In the genomic region with DNA sequence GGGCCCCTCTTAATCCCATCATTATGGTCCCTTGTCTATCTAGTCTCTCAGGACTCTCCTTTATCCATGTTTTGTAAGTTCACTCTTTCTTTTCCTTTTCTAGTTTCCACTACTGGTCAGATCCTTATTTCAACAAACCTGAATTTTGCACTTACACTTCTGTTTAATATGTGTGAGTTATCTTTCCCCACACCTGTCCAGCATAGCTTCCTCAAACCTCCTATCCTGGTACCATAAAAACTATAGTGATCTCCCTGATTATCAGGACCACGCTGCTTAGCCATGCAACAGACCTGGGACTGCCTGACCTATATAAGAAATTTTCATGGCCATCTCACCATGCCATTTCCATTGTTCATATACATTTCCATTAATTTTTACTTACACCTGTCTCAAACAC, we compare ENCODE assay signal across 16 mouse cellular contexts.
DNase-seq lines count a peak whose midpoint lies in the region; TF ChIP-seq lines count a peak whose summit lies in the region.
"Had no signal": no experiment of that assay in that cellular context is flagged by ENCODE, and none has a peak within 500 bp of the region (broad histone marks: within the 10 kb centered on the region; RNA-seq: fewer than 3 reads in every experiment).

No protein-coding gene starts in this region.

- H3K36me3 ChIP-seq in spleen, adult 2 months (ENCODE audit: control insufficient read depth, insufficient read depth, low read length): no peaks in the 10 kb centered on the region
- H3K36me3 ChIP-seq in MEL (ENCODE audit: control insufficient read depth in 1 of 2, insufficient read depth in 2 of 2, low read length in 2 of 2): peaks cover 0 to 43% of the 10 kb centered on the region in 2 experiments; a peak in 2 of 4 replicates
- H3K36me3 ChIP-seq in embryonic facial prominence, embryonic 10.5 days (replicated peaks): no peaks in the 10 kb centered on the region
- H3K36me3 ChIP-seq: heart, embryonic 13.5 days; hindbrain, embryonic 15.5 days had no signal

- H3K9ac ChIP-seq in MEL (ENCODE audit: control insufficient read depth, low read depth, low read length, poor library complexity, severe bottlenecking): peak overlapping the region; percentile 73
- H3K9ac ChIP-seq: forebrain, embryonic 13.5 days; forebrain, postnatal 0 days; heart, embryonic 13.5 days; hindbrain, embryonic 15.5 days had no signal

- peak overlapping the region; percentile 89; the same call in 1 of the 2 replicates for H3K27ac ChIP-seq in spleen, adult 2 months (ENCODE audit: insufficient read depth, low read length)
- peak overlapping the region; percentile 100 for H3K27ac ChIP-seq in MEL (ENCODE audit: control insufficient read depth, low read depth, low read length)
- H3K27ac ChIP-seq in brown adipose tissue, adult 24 weeks (replicated peaks; ENCODE audit: low read depth, low read length): peak overlapping the region; percentile 44; the same call in 1 of the 2 replicates
- no peak overlapping the region for H3K27ac ChIP-seq in embryonic facial prominence, embryonic 10.5 days (replicated peaks)
- H3K27ac ChIP-seq: forebrain, embryonic 13.5 days; heart, embryonic 13.5 days; hindbrain, embryonic 15.5 days had no signal

- peak; percentile 82 to 89 for TF ChIP-seq EP300 in MEL (IDR thresholded peaks at IDR 0.05; ENCODE audit: low read depth in 1 of 2, low read length in 2 of 2)

- H3K4me3 ChIP-seq in spleen, adult 2 months (ENCODE audit: extremely low read depth, insufficient read depth, insufficient read length): no peak overlapping the region
- H3K4me3 ChIP-seq in MEL (ENCODE audit: control insufficient read depth in 1 of 2, insufficient read depth in 1 of 2, low read depth in 2 of 2, low read length in 2 of 2): peak overlapping the region; percentile 55 to 56
- no peak overlapping the region for H3K4me3 ChIP-seq in brown adipose tissue, adult 24 weeks (ENCODE audit: insufficient read depth, low read depth, low read length)
- H3K4me3 ChIP-seq in embryonic facial prominence, embryonic 10.5 days: no peak overlapping the region
- H3K4me3 ChIP-seq: forebrain, embryonic 13.5 days; heart, embryonic 13.5 days; hindbrain, embryonic 15.5 days had no signal

- no peak for TF ChIP-seq RAD21 in MEL (IDR thresholded peaks at IDR 0.05; ENCODE audit: low read depth, low read length)

- no peak for TF ChIP-seq POLR2A in spleen, adult 2 months (IDR thresholded peaks at IDR 0.05; ENCODE audit: low read depth, low read length)
- no peak for TF ChIP-seq POLR2A in MEL (IDR thresholded peaks at IDR 0.05; ENCODE audit: control insufficient read depth in 1 of 2, insufficient read depth in 1 of 2, low read depth in 1 of 2, low read length in 2 of 2, poor library complexity in 1 of 2)

- no peaks in the 10 kb centered on the region for H3K9me3 ChIP-seq in MEL (replicated peaks; ENCODE audit: insufficient read depth, low read length)
- H3K9me3 ChIP-seq in embryonic facial prominence, embryonic 10.5 days: no peaks in the 10 kb centered on the region
- H3K9me3 ChIP-seq: forebrain, embryonic 13.5 days; heart, embryonic 13.5 days; hindbrain, embryonic 15.5 days had no signal

- DNase-seq in spleen, adult 2 months (ENCODE audit: low read depth in 1 of 2, low spot score in 2 of 2): no peak
- no peak for DNase-seq in spleen, postnatal 14 days (ENCODE audit: low spot score in 2 of 2)
- DNase-seq in MEL (ENCODE audit: low read depth, low spot score): peak; percentile 67
- no peak for DNase-seq in cerebellum, adult 8-10 months
- DNase-seq in embryonic facial prominence, embryonic 10.5 days (ENCODE audit: low spot score): no peak
- DNase-seq: adrenal gland, adult 2 months; adrenal gland, postnatal 25 days; cerebellum, adult 11-12 months; cerebellum, adult 9-11 months; cerebellum, postnatal 36 days; forebrain, postnatal 0 days; gastrocnemius, postnatal 36 days had no signal

- H3K4me1 ChIP-seq in spleen, adult 2 months (ENCODE audit: control insufficient read depth, insufficient read depth, insufficient read length): peaks cover 14% of the 10 kb centered on the region; the same call in 1 of the 2 replicates
- H3K4me1 ChIP-seq in MEL (ENCODE audit: control insufficient read depth in 1 of 2, insufficient read depth in 2 of 2, low read length in 2 of 2): peaks cover 24 to 27% of the 10 kb centered on the region in 2 experiments
- 0 out of 2 replicates have a peak, but pooled peaks cover 2% of the 10 kb centered on the region for H3K4me1 ChIP-seq in brown adipose tissue, adult 24 weeks (ENCODE audit: control insufficient read depth, insufficient read depth, insufficient read length, low read length)
- H3K4me1 ChIP-seq in embryonic facial prominence, embryonic 10.5 days: peaks cover 16% of the 10 kb centered on the region
- H3K4me1 ChIP-seq: forebrain, embryonic 13.5 days; hindbrain, embryonic 15.5 days had no signal

- TF ChIP-seq CTCF in spleen, adult 2 months (IDR thresholded peaks at IDR 0.05; ENCODE audit: extremely low read depth, insufficient read depth, insufficient read length, insufficient replicate concordance): no peak
- TF ChIP-seq CTCF in MEL (IDR thresholded peaks at IDR 0.05 in 2 of 3, conservative IDR thresholded peaks at IDR 0.05 in 1 of 3; ENCODE audit: control insufficient read depth in 1 of 3, insufficient read depth in 1 of 3, low read depth in 2 of 3, low read length in 3 of 3, poor library complexity in 1 of 3, severe bottlenecking in 1 of 3): no peak

- WGBS in spleen, adult 2 months: 65% methylated on average over 1 of the region's 1 CpGs
- WGBS in embryonic facial prominence, embryonic 10.5 days: 91% methylated on average over 1 of the region's 1 CpGs

- no peaks in the 10 kb centered on the region; the same call in 1 of the 2 replicates for H3K79me2 ChIP-seq in MEL (ENCODE audit: control insufficient read depth, insufficient read depth, low read length, poor library complexity)

- no peaks in the 10 kb centered on the region for H3K27me3 ChIP-seq in spleen, adult 2 months (ENCODE audit: control insufficient read depth, insufficient read depth, low read length)
- no peaks in the 10 kb centered on the region for H3K27me3 ChIP-seq in MEL (ENCODE audit: control insufficient read depth in 1 of 2, insufficient read depth in 2 of 2, low read length in 2 of 2)
- H3K27me3 ChIP-seq in embryonic facial prominence, embryonic 10.5 days (replicated peaks; ENCODE audit: low read depth, poor library complexity, severe bottlenecking): no peaks in the 10 kb centered on the region
- H3K27me3 ChIP-seq: forebrain, embryonic 13.5 days; heart, embryonic 13.5 days; hindbrain, embryonic 15.5 days had no signal

TF ChIP-seq in MEL, 35 proteins besides CTCF, POLR2A, EP300 and RAD21 (continues in another document):
- TF ChIP-seq E2F4 (IDR thresholded peaks at IDR 0.05; ENCODE audit: borderline replicate concordance, low read depth, low read length): no peak
- TF ChIP-seq MEF2A (IDR thresholded peaks at IDR 0.05; ENCODE audit: extremely low read depth, insufficient replicate concordance, low read depth, low read length, poor library complexity, severe bottlenecking): no peak
- no peak for TF ChIP-seq USF1 (IDR thresholded peaks at IDR 0.05; ENCODE audit: low read depth, low read length)
- TF ChIP-seq MYC (IDR thresholded peaks at IDR 0.05; ENCODE audit: low read depth, low read length): no peak
- no peak for TF ChIP-seq MAZ (IDR thresholded peaks at IDR 0.05; ENCODE audit: low read depth, low read length)
- no peak for TF ChIP-seq SMC3 (IDR thresholded peaks at IDR 0.05; ENCODE audit: low read depth, low read length)
- peak; percentile 85 for TF ChIP-seq TAL1 (IDR thresholded peaks at IDR 0.05; ENCODE audit: low read length)
- TF ChIP-seq BHLHE40 (IDR thresholded peaks at IDR 0.05; ENCODE audit: borderline replicate concordance, low read depth, low read length): no peak
- no peak for TF ChIP-seq MYB (IDR thresholded peaks at IDR 0.05; ENCODE audit: low read depth, low read length)
- no peak for TF ChIP-seq ELF1 (IDR thresholded peaks at IDR 0.05; ENCODE audit: low read depth, low read length)
- no peak for TF ChIP-seq CHD2 (IDR thresholded peaks at IDR 0.05; ENCODE audit: low read length)
- no peak for TF ChIP-seq ZNF384 (IDR thresholded peaks at IDR 0.05; ENCODE audit: low read depth, low read length)
- TF ChIP-seq JUND (IDR thresholded peaks at IDR 0.05; ENCODE audit: low read depth, low read length): no peak
- TF ChIP-seq MXI1 (IDR thresholded peaks at IDR 0.05; ENCODE audit: low read depth, low read length): no peak
- TF ChIP-seq HCFC1 (IDR thresholded peaks at IDR 0.05; ENCODE audit: low read depth, low read length): no peak
- no peak for TF ChIP-seq SIN3A (IDR thresholded peaks at IDR 0.05; ENCODE audit: low read length)
- TF ChIP-seq USF2 (IDR thresholded peaks at IDR 0.05; ENCODE audit: borderline replicate concordance in 1 of 2, insufficient read depth in 1 of 2, low read depth in 1 of 2, low read length in 2 of 2): no peak
- TF ChIP-seq RCOR1 (IDR thresholded peaks at IDR 0.05; ENCODE audit: low read depth, low read length): peak; percentile 46; the same call in 1 of the 2 replicates
- no peak for TF ChIP-seq ZKSCAN1 (IDR thresholded peaks at IDR 0.05; ENCODE audit: low read depth, low read length)
- TF ChIP-seq GATA1 (IDR thresholded peaks at IDR 0.05; ENCODE audit: low read depth, low read length): peak; percentile 88
- no peak for TF ChIP-seq MAX (IDR thresholded peaks at IDR 0.05; ENCODE audit: low read length)
- TF ChIP-seq TBP (IDR thresholded peaks at IDR 0.05; ENCODE audit: low read depth, low read length): peak; percentile 38; the same call in 1 of the 2 replicates
- no peak for TF ChIP-seq NRF1 (IDR thresholded peaks at IDR 0.05; ENCODE audit: insufficient read depth, low read depth, low read length, poor library complexity, severe bottlenecking)
- TF ChIP-seq MAFK (IDR thresholded peaks at IDR 0.05; ENCODE audit: borderline replicate concordance, low read depth, low read length): no peak
- TF ChIP-seq KAT2A (conservative IDR thresholded peaks at IDR 0.05; ENCODE audit: low read depth, low read length): no peak
- TF ChIP-seq POLR2AphosphoS5 (IDR thresholded peaks at IDR 0.05; ENCODE audit: borderline replicate concordance, low read depth, low read length): no peak
- TF ChIP-seq ZC3H11A (IDR thresholded peaks at IDR 0.05; ENCODE audit: low read depth, low read length): no peak
- peak; percentile 85 for TF ChIP-seq TCF12 (IDR thresholded peaks at IDR 0.05; ENCODE audit: low read depth, low read length)
- TF ChIP-seq ETS1 (IDR thresholded peaks at IDR 0.05; ENCODE audit: low read depth, low read length): peak; percentile 58; the same call in 1 of the 2 replicates
- TF ChIP-seq NELFE (IDR thresholded peaks at IDR 0.05; ENCODE audit: low read depth, low read length): no peak
- no peak for TF ChIP-seq GABPA (IDR thresholded peaks at IDR 0.05; ENCODE audit: low read depth, low read length)
- no peak for TF ChIP-seq UBTF (IDR thresholded peaks at IDR 0.05; ENCODE audit: borderline replicate concordance, insufficient read depth, low read depth, low read length)
- no peak for TF ChIP-seq POLR2AphosphoS2 (IDR thresholded peaks at IDR 0.05; ENCODE audit: low read length)

Comparison
In these comparisons a context has a peak if more than half of its experiments do, and no peak if none do; other contexts are left out.
1. H3K4me3 ChIP-seq: peak in MEL (2 of 2); none in spleen, adult 2 months (single experiment), brown adipose tissue, adult 24 weeks (single experiment) and embryonic facial prominence, embryonic 10.5 days (single experiment).